Mouse (Mus musculus) lung, embryonic 15.5 days (tissue): ENCODE measurements around the gene Paxx. TPM values are rescaled to one million over a fixed set of nuclear protein-coding genes. Genes with fewer than 3 reads are reported as not detected.

Experiments used
- ATAC-seq: fragments of 200-750 bp; cut with Nextera tagmentation; 2 replicates; pipeline ENCODE4 v1.8.0; 2017; ENCODE audit warnings: moderate number of reproducible peaks, borderline replicate concordance; ENCODE audit not compliant: low FRiP score, low TSS enrichment; ENCODE audit errors: extremely low read depth
- H3K27ac ChIP-seq: fragments of 300-500 bp; sonication (generic); 2 replicates; pipeline ENCODE4 v1.5.1; 2015; ENCODE audit warnings: moderate library complexity, mild to moderate bottlenecking, inconsistent platforms
- H3K27me3 ChIP-seq: fragments of 300-500 bp; sonication (generic); 2 replicates; pipeline ENCODE4 v1.6.1; 2015; ENCODE audit warnings: inconsistent platforms
- H3K36me3 ChIP-seq: fragments of 300-500 bp; sonication (generic); 2 replicates; pipeline ENCODE4 v1.6.1; 2015; ENCODE audit warnings: inconsistent platforms
- H3K4me1 ChIP-seq: fragments of 300-500 bp; sonication (generic); 2 replicates; pipeline ENCODE4 v1.6.1; 2015; ENCODE audit warnings: inconsistent platforms
- H3K4me2 ChIP-seq: fragments of 300-500 bp; sonication (generic); 2 replicates; pipeline ENCODE4 v1.6.1; 2015; ENCODE audit warnings: inconsistent platforms, mild to moderate bottlenecking, moderate library complexity
- H3K4me3 ChIP-seq: fragments of 300-500 bp; sonication (generic); 2 replicates; pipeline ENCODE4 v1.5.1; 2015; ENCODE audit warnings: mild to moderate bottlenecking, inconsistent platforms
- H3K9ac ChIP-seq: fragments of 300-500 bp; sonication (generic); 2 replicates; pipeline ENCODE4 v1.6.1; 2015; ENCODE audit warnings: inconsistent platforms
- H3K9me3 ChIP-seq: fragments of 300-500 bp; sonication (generic); 2 replicates; pipeline ENCODE4 v1.6.1; 2016; ENCODE audit warnings: inconsistent platforms
- WGBS: fragments of 180-500 bp; shearing (Covaris S2); methylation state at CpG from one replicate; pipeline ENCODE4 v1.1.7; 2015; 5-methylcytosine and 5-hydroxymethylcytosine counted together
- polyA plus RNA-seq: library from polyadenylated mRNA; unstranded; fragments of >200 nt; fragmentation: Nextera tagmentation; extraction: Ambion mirVana; gene quantifications from 2 replicates; pipeline ENCODE4 v1.2.1, GENCODE M21; 2015

The Paxx gene
- 31.5 and 37.0 TPM in 2 replicates for polyA plus RNA-seq

DNA sequence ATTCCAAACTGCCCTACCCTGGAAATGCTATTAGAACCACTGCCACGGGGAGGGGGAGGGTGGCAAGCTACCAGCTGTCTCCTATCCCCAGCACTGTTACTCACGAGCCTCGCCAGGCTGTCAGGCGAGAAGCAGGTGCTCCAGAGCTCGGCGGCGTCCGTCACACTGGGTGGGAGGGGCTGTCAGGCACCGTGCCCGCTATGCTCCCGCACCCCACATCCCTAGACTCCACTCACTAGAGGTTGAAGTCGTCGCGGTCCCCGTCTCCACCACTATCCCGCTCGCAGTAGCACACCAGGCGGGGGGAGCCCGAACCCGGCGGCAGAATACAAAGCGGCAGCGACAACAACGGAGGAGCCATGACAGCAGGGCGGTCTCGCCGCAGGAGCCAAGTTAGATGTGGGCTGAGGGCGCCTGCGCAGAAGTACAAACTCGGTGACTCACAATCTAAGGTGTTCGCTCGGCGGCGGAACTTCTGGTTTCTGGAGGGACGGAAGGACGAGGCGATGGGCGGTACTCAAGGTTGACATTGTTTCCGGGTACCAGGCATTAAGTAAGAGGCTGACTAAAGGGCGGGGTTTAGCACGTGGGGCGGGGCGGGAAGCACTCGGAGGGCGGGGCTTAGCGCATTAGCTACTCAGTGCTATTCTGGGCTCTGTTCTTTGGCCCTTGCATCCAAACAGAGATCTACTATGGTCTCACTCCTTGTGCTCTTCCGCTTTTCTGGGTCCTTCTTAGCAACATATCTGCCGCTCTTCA is at the start of gene Paxx:
Paxx (minus strand) TSS at position 544 of the 759 bp plus-strand sequence.
- Histone ChIP-seq H3K27me3 (no peaks in the 10 kb centered on the region), H3K9me3 (no peaks in the 10 kb centered on the region), H3K4me3 (peak within 1 kb of the TSS; percentile 69), H3K27ac (peak within 1 kb of the TSS; percentile 91), H3K36me3 (no peaks in the 10 kb centered on the region), H3K4me2 (peak within 1 kb of the TSS; percentile 79), H3K4me1 (peaks cover 40% of the 10 kb centered on the region), H3K9ac (peak within 1 kb of the TSS; percentile 52)
- WGBS, result under 1% methylated on average over 42 of the region's 48 CpGs
- peak; percentile 80 for ATAC-seq

DNA sequence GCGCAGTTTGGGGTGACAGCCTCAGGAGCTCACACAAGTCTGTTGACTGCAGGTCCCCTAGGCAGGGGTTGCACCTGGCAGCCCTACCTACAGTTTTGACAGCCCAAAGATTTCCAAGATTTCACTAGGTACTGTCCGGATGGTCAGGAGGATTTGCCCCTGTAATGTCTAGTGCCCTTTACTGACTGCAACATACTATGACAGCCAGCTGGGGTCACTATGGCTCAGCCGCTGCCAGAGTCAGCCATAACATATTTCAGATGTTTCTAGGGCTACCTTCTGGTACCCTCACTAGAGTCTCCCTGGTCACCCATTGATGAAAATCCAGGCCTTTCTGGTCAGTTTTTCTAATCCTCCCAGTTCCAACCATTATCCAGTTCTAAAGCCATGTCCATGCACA is 49.0 kb upstream of the Paxx start:
- whole genome bisulfite sequencing, result 49% methylated on average over 3 of the region's 3 CpGs
- H3K9ac ChIP-seq, result no peak overlapping the region
- H3K4me2 ChIP-seq, result no peak overlapping the region
- no peak overlapping the region for H3K4me3 ChIP-seq
- peaks cover 10% of the 10 kb centered on the region for H3K36me3 ChIP-seq
- no peak overlapping the region for H3K27ac ChIP-seq
- H3K9me3 ChIP-seq, result no peaks in the 10 kb centered on the region
- ATAC-seq, result no peak
- no peaks in the 10 kb centered on the region for H3K27me3 ChIP-seq
- peaks cover 3% of the 10 kb centered on the region; the same call in 1 of the 2 replicates for H3K4me1 ChIP-seq

DNA sequence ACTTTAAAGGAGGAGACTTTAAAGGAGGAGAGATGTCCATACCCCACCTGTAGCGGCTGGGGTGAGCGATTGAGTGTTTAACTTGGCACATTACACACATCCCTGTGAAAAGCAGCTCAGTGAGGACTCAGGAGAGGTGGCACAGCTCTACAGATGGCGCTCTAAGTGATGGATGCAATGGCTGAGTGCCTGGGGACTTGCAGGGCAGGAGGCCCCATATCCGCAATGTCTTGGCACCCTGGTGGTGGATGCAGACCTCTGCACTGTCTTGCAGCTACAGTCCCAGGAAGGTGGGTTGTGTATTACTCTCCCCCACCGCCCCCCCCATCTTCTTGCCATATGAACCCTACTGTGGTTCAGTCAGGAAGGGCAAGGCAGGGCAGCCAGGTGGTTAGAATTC is 46.1 kb upstream of the Paxx start:
- no peak overlapping the region for H3K4me3 ChIP-seq
- no peak overlapping the region for H3K4me2 ChIP-seq
- no peaks in the 10 kb centered on the region for H3K27me3 ChIP-seq
- no peak for ATAC-seq
- no peaks in the 10 kb centered on the region for H3K9me3 ChIP-seq
- no peak overlapping the region for H3K9ac ChIP-seq
- peaks cover 29% of the 10 kb centered on the region for H3K36me3 ChIP-seq
- H3K4me1 ChIP-seq, result peaks cover 7% of the 10 kb centered on the region
- H3K27ac ChIP-seq, result no peak overlapping the region
- 28% methylated on average over 5 of the region's 5 CpGs for WGBS

DNA sequence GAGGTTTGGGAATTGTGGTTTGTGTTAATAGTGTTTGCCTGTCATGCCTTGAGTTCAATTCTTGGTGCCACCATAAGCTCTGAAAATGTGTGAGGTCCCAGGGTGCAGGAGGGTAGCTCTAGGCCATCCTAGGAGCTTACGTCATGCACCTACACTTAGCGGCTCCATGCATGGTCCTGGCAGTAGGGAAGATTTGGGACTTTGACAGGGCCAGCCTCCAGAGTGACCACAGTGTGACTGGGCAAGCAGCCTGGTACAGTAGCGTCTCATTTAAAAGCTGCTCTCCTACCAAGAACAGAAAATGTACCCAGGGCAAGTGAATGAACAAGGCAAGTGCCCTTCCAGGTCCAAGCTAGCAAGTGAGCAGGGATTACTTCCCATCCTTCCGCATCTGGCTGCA is 45.0 kb upstream of the Paxx start:
- Histone ChIP-seq H3K27me3 (no peaks in the 10 kb centered on the region), H3K4me3 (no peak overlapping the region), H3K9me3 (no peaks in the 10 kb centered on the region), H3K27ac (no peak overlapping the region), H3K4me2 (no peak overlapping the region), H3K9ac (no peak overlapping the region), H3K36me3 (peaks cover 29% of the 10 kb centered on the region), H3K4me1 (peaks cover 15% of the 10 kb centered on the region)
- 91% methylated on average over 4 of the region's 4 CpGs for whole genome bisulfite sequencing
- no peak for ATAC-seq

DNA sequence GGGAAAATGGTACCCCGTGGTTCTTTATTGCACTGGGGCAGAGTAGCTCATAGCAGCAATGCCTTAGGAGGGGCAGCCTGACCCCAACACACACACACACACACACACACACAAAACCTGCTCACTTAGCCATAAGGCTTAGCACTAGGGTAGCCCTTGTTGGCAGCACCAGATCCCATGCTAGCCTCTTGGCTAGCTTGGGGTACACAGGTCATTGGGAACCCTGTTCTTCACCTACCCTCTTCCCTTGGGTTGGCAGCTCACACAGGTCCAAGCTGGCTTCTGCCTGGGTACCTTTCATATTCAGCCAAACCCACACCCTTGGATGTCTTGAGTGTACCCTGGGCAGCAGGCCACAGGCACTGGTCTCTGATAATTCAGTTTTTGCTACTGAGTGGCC is 44.1 kb upstream of the Paxx start:
- Histone ChIP-seq H3K4me2 (no peak overlapping the region), H3K9ac (no peak overlapping the region), H3K4me3 (no peak overlapping the region), H3K27me3 (no peaks in the 10 kb centered on the region), H3K27ac (no peak overlapping the region), H3K9me3 (no peaks in the 10 kb centered on the region), H3K36me3 (peaks cover 29% of the 10 kb centered on the region), H3K4me1 (peaks cover 19% of the 10 kb centered on the region)
- ATAC-seq, result no peak
- WGBS, result 88% methylated on average over 1 of the region's 1 CpGs

DNA sequence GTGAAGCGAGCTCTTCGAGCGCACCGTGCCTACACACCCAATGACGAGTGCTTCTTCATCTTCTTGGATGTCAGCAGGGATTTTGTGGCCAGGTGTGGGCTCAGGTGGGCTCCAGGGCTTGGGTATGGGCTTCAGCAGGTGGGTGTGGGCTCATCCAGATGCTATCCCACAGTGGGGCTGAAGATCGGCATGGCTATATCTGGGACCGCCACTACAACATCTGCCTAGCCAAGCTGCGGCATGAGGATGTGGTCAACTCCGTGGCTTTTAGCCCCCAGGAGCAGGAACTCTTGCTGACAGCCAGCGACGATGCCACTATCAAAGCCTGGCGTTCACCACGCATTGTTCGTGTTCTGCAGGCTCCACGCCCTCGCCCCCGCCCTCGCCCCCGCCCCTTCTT is 43.6 kb upstream of the Paxx start:
- Histone ChIP-seq H3K36me3 (peaks cover 29% of the 10 kb centered on the region), H3K9ac (no peak overlapping the region), H3K4me2 (no peak overlapping the region), H3K4me3 (no peak overlapping the region), H3K4me1 (peaks cover 20% of the 10 kb centered on the region), H3K9me3 (no peaks in the 10 kb centered on the region), H3K27ac (no peak overlapping the region), H3K27me3 (no peaks in the 10 kb centered on the region)
- no peak for ATAC-seq
- WGBS, result 90% methylated on average over 19 of the region's 19 CpGs

DNA sequence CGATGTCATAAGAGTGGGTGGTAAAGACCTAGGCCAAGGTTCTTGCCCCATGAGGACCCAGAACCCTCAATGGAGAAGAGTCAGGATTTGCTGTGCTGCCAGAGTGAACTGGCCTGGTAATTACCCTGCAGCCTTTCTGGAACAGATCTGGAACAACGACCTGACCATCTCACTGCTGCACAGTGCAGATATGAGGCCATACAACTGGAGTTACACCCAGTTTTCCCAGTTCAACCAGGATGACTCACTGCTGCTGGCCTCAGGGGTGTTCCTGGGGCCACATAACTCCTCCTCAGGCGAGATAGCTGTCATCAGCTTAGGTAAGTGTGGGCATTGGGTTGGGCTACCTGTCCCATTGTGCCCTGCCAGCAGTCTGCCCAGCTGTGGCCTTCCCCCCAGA is 41.8 kb upstream of the Paxx start:
- Histone ChIP-seq H3K4me3 (no peak overlapping the region), H3K27me3 (no peaks in the 10 kb centered on the region), H3K36me3 (peaks cover 29% of the 10 kb centered on the region), H3K9ac (no peak overlapping the region), H3K4me1 (peaks cover 23% of the 10 kb centered on the region), H3K27ac (no peak overlapping the region), H3K4me2 (no peak overlapping the region), H3K9me3 (no peaks in the 10 kb centered on the region)
- 79% methylated on average over 3 of the region's 3 CpGs for WGBS
- no peak for ATAC-seq

DNA sequence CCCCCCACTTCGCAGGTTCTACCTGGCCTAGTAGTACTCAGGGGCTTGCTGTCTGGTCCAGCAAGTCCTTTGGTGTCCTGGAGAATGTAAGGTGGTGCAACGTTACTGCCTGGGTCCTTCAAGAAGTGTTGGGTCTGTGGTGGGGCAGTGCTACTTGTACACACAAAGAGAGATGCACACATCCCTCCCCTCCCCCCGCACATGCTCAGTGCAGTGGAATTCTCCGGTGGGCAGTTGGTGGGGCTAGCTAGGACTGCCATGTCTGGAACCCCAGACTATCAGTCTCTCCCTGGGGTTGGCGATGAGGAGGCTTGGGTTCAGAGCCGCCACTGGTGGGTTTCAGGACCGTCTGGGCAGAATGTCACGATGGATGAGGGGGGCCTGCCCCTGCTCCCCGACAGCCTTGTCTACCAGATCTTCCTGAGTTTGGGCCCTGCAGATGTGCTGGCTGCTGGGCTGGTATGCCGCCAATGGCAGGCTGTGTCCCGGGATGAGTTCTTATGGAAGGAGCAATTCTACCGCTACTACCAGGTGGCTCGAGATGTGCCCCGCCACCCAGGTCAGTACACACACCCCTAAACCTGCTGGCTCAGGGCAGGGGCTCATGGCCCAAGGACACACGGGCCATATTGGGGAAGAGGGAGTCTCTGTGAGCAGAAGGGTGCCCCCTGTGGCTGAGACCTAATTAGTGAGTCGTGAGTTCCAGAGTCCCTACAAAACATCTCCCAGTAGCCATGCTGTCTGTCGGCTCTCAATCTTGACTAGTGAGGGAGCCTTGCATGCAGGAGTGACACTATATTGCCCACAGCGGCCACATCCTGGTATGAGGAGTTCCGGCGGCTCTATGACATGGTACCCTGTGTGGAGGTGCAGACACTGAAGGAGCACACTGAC is 40.9 kb upstream of the Paxx start, which contains the start of gene C8g:
C8g (minus strand) TSS at position 127 of the 894 bp plus-strand sequence.
- Histone ChIP-seq H3K9ac (peak within 1 kb of the TSS; percentile 97), H3K9me3 (no peaks in the 10 kb centered on the region), H3K4me2 (peak within 1 kb of the TSS; percentile 83), H3K4me1 (peaks cover 23% of the 10 kb centered on the region), H3K27me3 (no peaks in the 10 kb centered on the region), H3K36me3 (peaks cover 29% of the 10 kb centered on the region), H3K4me3 (peak within 1 kb of the TSS; percentile 92), H3K27ac (peak within 1 kb of the TSS; percentile 55)
- WGBS, result 70% methylated on average over 20 of the region's 20 CpGs
- no peak for ATAC-seq

DNA sequence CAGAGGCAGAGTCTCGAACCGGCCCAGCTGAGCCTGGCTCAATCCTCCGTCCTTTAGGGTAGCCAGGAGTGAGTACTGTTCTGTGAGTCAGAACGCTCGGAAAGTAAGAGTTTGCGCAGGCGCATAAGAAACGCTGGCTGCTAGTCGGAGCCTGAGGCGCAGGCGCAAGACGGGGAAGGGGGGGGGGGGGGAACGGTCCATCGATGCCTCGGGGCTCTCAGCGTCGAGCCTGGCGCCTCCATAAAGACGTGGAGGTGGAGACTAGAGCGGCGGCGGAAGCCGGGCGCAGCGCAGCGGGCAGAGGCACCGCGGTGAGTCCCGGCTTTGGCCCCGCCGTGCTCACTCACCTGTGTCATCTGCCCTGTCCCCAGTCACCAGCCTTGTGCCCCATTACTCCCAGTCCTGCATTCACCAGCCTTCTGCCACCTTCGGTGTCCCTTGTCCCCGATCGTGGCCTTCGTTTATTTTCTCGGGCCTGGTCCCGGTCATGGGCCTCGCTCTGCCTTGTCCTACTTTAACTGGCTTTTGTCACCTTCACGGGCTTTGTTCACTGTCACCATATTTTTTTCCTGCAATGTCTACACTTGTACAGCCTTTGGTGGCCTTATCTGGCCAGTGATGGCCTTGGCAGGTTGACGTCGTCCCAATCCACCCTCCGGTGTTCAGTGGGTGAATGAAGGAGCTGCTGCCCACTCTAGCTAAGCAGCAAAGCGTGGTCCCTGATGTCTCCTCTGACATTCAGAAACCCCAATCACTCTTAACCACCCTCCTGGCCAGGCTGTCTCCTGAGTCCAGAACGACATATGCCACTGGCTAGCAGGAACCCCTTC is 39.9 kb upstream of the Paxx start, which contains the start of gene Fbxw5:
Fbxw5 (plus strand) TSS at position 175 of the 830 bp plus-strand sequence.
- H3K27ac ChIP-seq, result peak within 1 kb of the TSS; percentile 64
- under 1% methylated on average over 41 of the region's 44 CpGs for WGBS
- peaks cover 20% of the 10 kb centered on the region for H3K4me1 ChIP-seq
- H3K4me3 ChIP-seq, result peak within 1 kb of the TSS; percentile 92
- H3K9ac ChIP-seq, result peak within 1 kb of the TSS; percentile 97
- peaks cover 27% of the 10 kb centered on the region for H3K36me3 ChIP-seq
- peak within 1 kb of the TSS; percentile 83 for H3K4me2 ChIP-seq
- H3K9me3 ChIP-seq, result no peaks in the 10 kb centered on the region
- no peaks in the 10 kb centered on the region for H3K27me3 ChIP-seq
- ATAC-seq, result peak; percentile 90

DNA sequence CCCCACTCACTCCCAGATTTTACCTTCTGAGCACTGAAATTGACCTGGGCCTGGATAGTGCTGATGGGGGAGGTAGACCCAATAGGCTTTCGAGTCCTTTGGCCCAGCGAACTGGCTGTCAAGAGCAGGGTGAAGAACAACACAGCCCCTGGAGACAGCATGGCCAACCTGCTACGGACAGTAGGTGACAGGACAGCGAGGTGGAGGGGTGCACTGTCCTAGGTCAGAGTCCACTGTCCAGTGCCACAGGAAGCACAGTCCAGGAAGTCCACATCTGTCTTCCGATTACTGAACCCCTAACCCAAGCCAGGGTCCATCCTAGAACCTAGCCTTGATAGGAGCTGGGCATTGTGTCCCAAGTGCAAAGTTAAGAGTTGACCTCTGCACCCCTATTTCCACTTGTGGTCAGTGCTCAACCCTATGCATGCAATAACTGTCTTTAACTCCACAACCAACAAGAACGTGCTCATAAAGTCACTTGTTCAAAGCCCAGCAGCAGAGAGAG is 39.2 kb upstream of the Paxx start:
- H3K4me1 ChIP-seq, result peaks cover 20% of the 10 kb centered on the region
- no peaks in the 10 kb centered on the region for H3K27me3 ChIP-seq
- H3K36me3 ChIP-seq, result peaks cover 21% of the 10 kb centered on the region
- WGBS, result 62% methylated on average over 6 of the region's 6 CpGs
- H3K9me3 ChIP-seq, result no peaks in the 10 kb centered on the region
- ATAC-seq, result peak; percentile 10; the same call in 1 of the 2 replicates
- peak overlapping the region; percentile 58 for H3K9ac ChIP-seq
- peak overlapping the region; percentile 92 for H3K4me3 ChIP-seq
- peak overlapping the region; percentile 64; the same call in 1 of the 2 replicates for H3K27ac ChIP-seq
- peak overlapping the region; percentile 83 for H3K4me2 ChIP-seq
